In genomic region chr1:152605895-152606625, GRCm38 (mm10) we compare ENCODE assay signal across 13 mouse cellular contexts.
DNase-seq lines count a peak whose midpoint lies in the region; ATAC-seq lines count a peak whose summit lies in the region.
"Had no signal": no experiment of that assay in that cellular context is flagged by ENCODE, and none has a peak within 500 bp of the region (broad histone marks: within the 10 kb centered on the region; RNA-seq: fewer than 3 reads in every experiment).

No protein-coding gene starts in this region.

- H3K4me3 ChIP-seq in hindbrain, embryonic 16.5 days (ENCODE audit: low read length): no peak overlapping the region
- no peak overlapping the region for H3K4me3 ChIP-seq in hindbrain, embryonic 11.5 days (ENCODE audit: low read depth, low read length)
- H3K4me3 ChIP-seq in neural tube, embryonic 13.5 days: no peak overlapping the region
- H3K4me3 ChIP-seq in neural tube, embryonic 15.5 days (replicated peaks): no peak overlapping the region
- no peak overlapping the region for H3K4me3 ChIP-seq in brown adipose tissue, adult 24 weeks (ENCODE audit: insufficient read depth, low read depth, low read length)
- no peak overlapping the region for H3K4me3 ChIP-seq in midbrain, embryonic 10.5 days
- H3K4me3 ChIP-seq: limb, embryonic 15.5 days; megakaryocyte, embryonic 14.5 days had no signal

- H3K27ac ChIP-seq in hindbrain, embryonic 16.5 days (ENCODE audit: low read depth, low read length): no peak overlapping the region
- no peak overlapping the region for H3K27ac ChIP-seq in hindbrain, embryonic 11.5 days (ENCODE audit: low read depth, low read length)
- 0 out of 2 replicates have a peak overlapping the region, but pooled peaks have one; percentile 38 for H3K27ac ChIP-seq in neural tube, embryonic 13.5 days (replicated peaks)
- no peak overlapping the region; the same call in 1 of the 2 replicates for H3K27ac ChIP-seq in neural tube, embryonic 15.5 days (replicated peaks)
- peak overlapping the region; percentile 73 for H3K27ac ChIP-seq in brown adipose tissue, adult 24 weeks (replicated peaks; ENCODE audit: low read depth, low read length)
- no peak overlapping the region for H3K27ac ChIP-seq in midbrain, embryonic 10.5 days (replicated peaks)
- H3K27ac ChIP-seq: limb, embryonic 15.5 days had no signal

- H3K4me2 ChIP-seq in hindbrain, embryonic 16.5 days (ENCODE audit: low read length): no peak overlapping the region
- no peak overlapping the region for H3K4me2 ChIP-seq in hindbrain, embryonic 11.5 days (replicated peaks; ENCODE audit: low read depth, low read length)
- no peak overlapping the region for H3K4me2 ChIP-seq in neural tube, embryonic 13.5 days
- no peak overlapping the region for H3K4me2 ChIP-seq in neural tube, embryonic 15.5 days
- H3K4me2 ChIP-seq: limb, embryonic 15.5 days had no signal

- H3K27me3 ChIP-seq in hindbrain, embryonic 16.5 days (replicated peaks; ENCODE audit: control insufficient read depth, insufficient read depth, low read length): no peaks in the 10 kb centered on the region
- H3K27me3 ChIP-seq in hindbrain, embryonic 11.5 days (ENCODE audit: control insufficient read depth, insufficient read depth, low read length): no peaks in the 10 kb centered on the region
- H3K27me3 ChIP-seq in neural tube, embryonic 13.5 days: no peaks in the 10 kb centered on the region
- H3K27me3 ChIP-seq in neural tube, embryonic 15.5 days (replicated peaks): no peaks in the 10 kb centered on the region
- no peaks in the 10 kb centered on the region for H3K27me3 ChIP-seq in midbrain, embryonic 10.5 days (ENCODE audit: low read depth, poor library complexity, severe bottlenecking)
- H3K27me3 ChIP-seq: limb, embryonic 15.5 days had no signal

- ATAC-seq in hindbrain, embryonic 16.5 days: peak; percentile 35; the same call in 1 of the 2 replicates
- no peak for ATAC-seq in hindbrain, embryonic 11.5 days (ENCODE audit: low FRiP score)
- no peak for ATAC-seq in neural tube, embryonic 13.5 days (ENCODE audit: low read depth)
- no peak for ATAC-seq in neural tube, embryonic 15.5 days (ENCODE audit: low FRiP score)
- peak; percentile 61; the same call in 1 of the 2 replicates for ATAC-seq in neutrophil, adult 5-6 weeks (ENCODE audit: extremely low read depth, insufficient number of reproducible peaks, low FRiP score, poor library complexity, severe bottlenecking)

- no peak overlapping the region for H3K9ac ChIP-seq in hindbrain, embryonic 16.5 days (ENCODE audit: low read depth, low read length)
- H3K9ac ChIP-seq in hindbrain, embryonic 11.5 days (ENCODE audit: low read depth, low read length): no peak overlapping the region
- H3K9ac ChIP-seq in neural tube, embryonic 13.5 days: no peak overlapping the region
- H3K9ac ChIP-seq in neural tube, embryonic 15.5 days (replicated peaks): no peak overlapping the region
- H3K9ac ChIP-seq: limb, embryonic 15.5 days had no signal

- H3K4me1 ChIP-seq in hindbrain, embryonic 16.5 days (ENCODE audit: control insufficient read depth, insufficient read depth, low read depth, low read length): peaks cover 6% of the 10 kb centered on the region; the same call in 1 of the 2 replicates
- H3K4me1 ChIP-seq in hindbrain, embryonic 11.5 days (replicated peaks; ENCODE audit: control insufficient read depth, insufficient read depth, low read length): peaks cover 4% of the 10 kb centered on the region; the same call in 1 of the 2 replicates
- peaks cover 14% of the 10 kb centered on the region for H3K4me1 ChIP-seq in neural tube, embryonic 13.5 days (replicated peaks)
- H3K4me1 ChIP-seq in neural tube, embryonic 15.5 days: peaks cover 9% of the 10 kb centered on the region; the same call in 1 of the 2 replicates
- peaks cover 74% of the 10 kb centered on the region for H3K4me1 ChIP-seq in brown adipose tissue, adult 24 weeks (ENCODE audit: control insufficient read depth, insufficient read depth, insufficient read length, low read length)
- H3K4me1 ChIP-seq in midbrain, embryonic 10.5 days: peaks cover 19% of the 10 kb centered on the region

- WGBS in hindbrain, embryonic 16.5 days: 79% methylated on average over 5 of the region's 5 CpGs
- WGBS in hindbrain, embryonic 11.5 days: 85% methylated on average over 5 of the region's 5 CpGs
- 79% methylated on average over 5 of the region's 5 CpGs for WGBS in neural tube, embryonic 13.5 days
- 81% methylated on average over 5 of the region's 5 CpGs for WGBS in neural tube, embryonic 15.5 days
- WGBS in midbrain, embryonic 10.5 days: 91% methylated on average over 5 of the region's 5 CpGs

- H3K9me3 ChIP-seq in hindbrain, embryonic 16.5 days (ENCODE audit: control insufficient read depth, low read length): no peaks in the 10 kb centered on the region
- H3K9me3 ChIP-seq in hindbrain, embryonic 11.5 days (ENCODE audit: control insufficient read depth, low read length): no peaks in the 10 kb centered on the region
- no peaks in the 10 kb centered on the region for H3K9me3 ChIP-seq in neural tube, embryonic 13.5 days
- no peaks in the 10 kb centered on the region for H3K9me3 ChIP-seq in neural tube, embryonic 15.5 days (replicated peaks)
- no peaks in the 10 kb centered on the region for H3K9me3 ChIP-seq in midbrain, embryonic 10.5 days (replicated peaks)
- H3K9me3 ChIP-seq: limb, embryonic 15.5 days; megakaryocyte, embryonic 14.5 days had no signal

- no peaks in the 10 kb centered on the region for H3K36me3 ChIP-seq in hindbrain, embryonic 16.5 days (ENCODE audit: control insufficient read depth, insufficient read depth, low read length)
- H3K36me3 ChIP-seq in hindbrain, embryonic 11.5 days (ENCODE audit: control insufficient read depth, insufficient read depth, low read length): no peaks in the 10 kb centered on the region
- no peaks in the 10 kb centered on the region for H3K36me3 ChIP-seq in neural tube, embryonic 13.5 days
- no peaks in the 10 kb centered on the region for H3K36me3 ChIP-seq in neural tube, embryonic 15.5 days
- peaks cover 23% of the 10 kb centered on the region; the same call in 1 of the 2 replicates for H3K36me3 ChIP-seq in midbrain, embryonic 10.5 days
- H3K36me3 ChIP-seq: limb, embryonic 15.5 days had no signal

- no peak for DNase-seq in hindbrain, embryonic 11.5 days (ENCODE audit: low spot score)
- DNase-seq in midbrain, embryonic 10.5 days (ENCODE audit: low spot score): no peak
- DNase-seq in retina, embryonic 14.5 days (ENCODE audit: low spot score): no peak
- DNase-seq: gastrocnemius, postnatal 10 days; kidney, adult 18-20 months; thymus, adult 2 months had no signal

Comparison
In these comparisons a context has a peak if more than half of its experiments do, and no peak if none do; other contexts are left out.
1. ATAC-seq: peak in hindbrain, embryonic 16.5 days (single experiment) and neutrophil, adult 5-6 weeks (single experiment); none in hindbrain, embryonic 11.5 days (single experiment), neural tube, embryonic 13.5 days (single experiment) and neural tube, embryonic 15.5 days (single experiment).
2. H3K27ac ChIP-seq: peak in neural tube, embryonic 13.5 days (single experiment) and brown adipose tissue, adult 24 weeks (single experiment); none in hindbrain, embryonic 16.5 days (single experiment), hindbrain, embryonic 11.5 days (single experiment), neural tube, embryonic 15.5 days (single experiment) and midbrain, embryonic 10.5 days (single experiment).